Mouse (Mus musculus): Measurements from ENCODE around the gene Gmps. TPM values are rescaled to one million over a fixed set of nuclear protein-coding genes. Genes with fewer than 3 reads are reported as not detected.
A peak's percentile ranks its signal among the peaks of the same experiment; 100 is the strongest.

The Gmps gene
- 13.4 and 14.1 TPM in 2 replicates for polyA plus RNA-seq (2015; fragmentation: Nextera tagmentation; extraction: Ambion mirVana)

GRCm38 (mm10) chr3:63975955-63976908, at the start of gene Gmps:
Gene Gmps, plus strand, starts transcription at chr3:63976106.
- under 1% methylated on average over 67 of the region's 67 CpGs for WGBS (ENCODE audit: insufficient replicate concordance)
- H3K27ac ChIP-seq (ENCODE audit: low read depth) = peak within 1 kb of the TSS; percentile 94
- ATAC-seq (peak; percentile 99), DNase-seq (peak; percentile 95)
- H3K4me3 ChIP-seq (ENCODE audit: low read depth, low read length) = peak within 1 kb of the TSS; percentile 80
- H3K27me3 ChIP-seq (ENCODE audit: insufficient read depth, low read length) = no peaks in the 10 kb centered on the region
- H3K9ac ChIP-seq (replicated peaks) = peak within 1 kb of the TSS; percentile 94
- peaks cover 3% of the 10 kb centered on the region; the same call in 1 of the 2 replicates for H3K36me3 ChIP-seq (replicated peaks; ENCODE audit: insufficient read depth, low read length)
- H3K4me1 ChIP-seq (ENCODE audit: insufficient read depth) = peaks cover 13% of the 10 kb centered on the region
- no peaks in the 10 kb centered on the region for H3K9me3 ChIP-seq (ENCODE audit: low read length)
- H3K4me2 ChIP-seq (ENCODE audit: low read depth, low read length) = peak within 1 kb of the TSS; percentile 79
- TF ChIP-seq EP300 (IDR thresholded peaks at IDR 0.05; ENCODE audit: low read depth) (no peak), CTCF (IDR thresholded peaks at IDR 0.05; ENCODE audit: low read depth) (no peak)

GRCm38 (mm10) chr3:63928878-63929859, 46.7 kb upstream of the Gmps start, which contains the start of gene E130311K13Rik:
Gene E130311K13Rik, minus strand, starts transcription at chr3:63929472.
- TF ChIP-seq EP300 (IDR thresholded peaks at IDR 0.05; ENCODE audit: low read depth) (no peak), CTCF (IDR thresholded peaks at IDR 0.05; ENCODE audit: low read depth) (peak; percentile 91)
- Histone ChIP-seq H3K27me3 (ENCODE audit: insufficient read depth, low read length) (no peaks in the 10 kb centered on the region), H3K4me1 (ENCODE audit: insufficient read depth) (no peaks in the 10 kb centered on the region), H3K4me2 (ENCODE audit: low read depth, low read length) (peak within 1 kb of the TSS; percentile 85), H3K27ac (ENCODE audit: low read depth) (peak within 1 kb of the TSS; percentile 84), H3K9ac (replicated peaks) (peak within 1 kb of the TSS; percentile 85), H3K9me3 (ENCODE audit: low read length) (no peaks in the 10 kb centered on the region), H3K4me3 (ENCODE audit: low read depth, low read length) (peak within 1 kb of the TSS; percentile 73), H3K36me3 (replicated peaks; ENCODE audit: insufficient read depth, low read length) (no peaks in the 10 kb centered on the region)
- 5% methylated on average over 46 of the region's 48 CpGs for WGBS (ENCODE audit: insufficient replicate concordance)
- peak; percentile 97 for ATAC-seq
- peak; percentile 91 for DNase-seq

- Histone ChIP-seq H3K9ac (replicated peaks) (no peak overlapping the region), H3K36me3 (replicated peaks; ENCODE audit: insufficient read depth, low read length) (peaks cover 6% of the 10 kb centered on the region; the same call in 1 of the 2 replicates), H3K27me3 (ENCODE audit: insufficient read depth, low read length) (no peaks in the 10 kb centered on the region), H3K9me3 (ENCODE audit: low read length) (no peaks in the 10 kb centered on the region), H3K4me2 (ENCODE audit: low read depth, low read length) (no peak overlapping the region), H3K27ac (ENCODE audit: low read depth) (no peak overlapping the region), H3K4me1 (ENCODE audit: insufficient read depth) (no peaks in the 10 kb centered on the region), H3K4me3 (ENCODE audit: low read depth, low read length) (no peak overlapping the region)
- ATAC-seq = no peak
- WGBS (ENCODE audit: insufficient replicate concordance) = 82% methylated on average over 2 of the region's 2 CpGs
- TF ChIP-seq CTCF (IDR thresholded peaks at IDR 0.05; ENCODE audit: low read depth) (no peak), EP300 (IDR thresholded peaks at IDR 0.05; ENCODE audit: low read depth) (no peak)
- no peak for DNase-seq
Measured at GRCm38 (mm10) chr3:63938928-63939327, 37.0 kb upstream of the Gmps start.

DNA sequence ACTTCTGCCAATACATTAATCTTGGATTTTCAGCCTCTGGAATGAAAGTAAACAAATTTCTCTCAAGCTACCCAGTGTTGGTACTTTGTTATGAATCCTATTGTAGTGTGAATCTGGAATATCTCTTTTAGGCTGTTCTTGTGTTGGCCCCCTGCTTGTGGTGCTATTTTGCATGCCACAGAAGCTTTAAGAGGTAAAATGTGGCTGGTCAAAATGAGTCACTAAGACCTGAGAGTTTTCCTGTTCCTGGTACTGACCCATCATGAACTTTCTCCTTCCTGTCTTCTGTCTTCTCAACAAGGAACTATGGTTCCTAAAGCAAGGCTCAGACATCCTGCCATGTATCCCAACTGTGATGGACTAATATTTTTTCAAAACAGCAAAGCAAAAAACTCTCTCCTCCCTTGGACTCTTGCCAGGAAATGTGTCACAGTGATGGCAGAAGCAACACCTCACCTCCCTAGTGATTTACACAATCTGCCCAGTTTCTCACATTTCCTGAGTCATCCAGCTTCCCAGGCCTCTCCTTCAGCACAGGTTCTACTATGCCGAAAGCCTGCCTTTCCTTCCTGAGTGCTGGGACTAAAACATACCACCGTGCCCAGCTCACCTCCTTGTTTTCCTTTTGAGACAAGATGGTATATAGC, 34.6 kb upstream of the Gmps start:
- no peak overlapping the region for H3K9ac ChIP-seq (replicated peaks)
- H3K4me2 ChIP-seq (ENCODE audit: low read depth, low read length) = no peak overlapping the region
- DNase-seq = no peak
- no peaks in the 10 kb centered on the region for H3K4me1 ChIP-seq (ENCODE audit: insufficient read depth)
- no peaks in the 10 kb centered on the region for H3K9me3 ChIP-seq (ENCODE audit: low read length)
- H3K4me3 ChIP-seq (ENCODE audit: low read depth, low read length) = no peak overlapping the region
- H3K36me3 ChIP-seq (replicated peaks; ENCODE audit: insufficient read depth, low read length) = peaks cover 6% of the 10 kb centered on the region; the same call in 1 of the 2 replicates
- 73% methylated on average over 2 of the region's 2 CpGs for WGBS (ENCODE audit: insufficient replicate concordance)
- TF ChIP-seq CTCF (IDR thresholded peaks at IDR 0.05; ENCODE audit: low read depth) (no peak), EP300 (IDR thresholded peaks at IDR 0.05; ENCODE audit: low read depth) (no peak)
- H3K27me3 ChIP-seq (ENCODE audit: insufficient read depth, low read length) = no peaks in the 10 kb centered on the region
- H3K27ac ChIP-seq (ENCODE audit: low read depth) = no peak overlapping the region
- ATAC-seq = no peak

DNA sequence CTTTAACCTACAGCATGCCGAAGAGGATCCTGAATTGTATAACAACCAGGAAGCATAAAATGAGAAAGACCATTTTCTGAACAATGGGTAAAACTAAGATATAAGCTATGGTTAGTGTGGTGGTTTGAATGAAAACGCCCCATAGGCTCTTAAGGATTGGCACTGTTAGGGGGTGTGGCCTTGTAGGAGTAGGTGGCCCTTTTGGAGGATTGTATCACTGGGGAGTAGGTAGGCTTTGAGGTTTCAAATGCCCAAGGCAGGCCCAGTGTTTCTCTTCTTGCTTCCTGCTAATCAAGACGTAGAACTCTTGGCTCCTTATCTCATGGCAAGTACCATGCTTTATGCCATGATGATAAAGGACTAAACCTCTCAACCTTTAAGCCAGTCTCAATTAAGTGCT, 26.1 kb upstream of the Gmps start:
- TF ChIP-seq EP300 (IDR thresholded peaks at IDR 0.05; ENCODE audit: low read depth) = no peak
- no peak for TF ChIP-seq CTCF (IDR thresholded peaks at IDR 0.05; ENCODE audit: low read depth)

More for the DNA sequence above, 26.1 kb upstream of the Gmps start:
- no peak for DNase-seq
- Histone ChIP-seq H3K36me3 (replicated peaks; ENCODE audit: insufficient read depth, low read length) (no peaks in the 10 kb centered on the region), H3K9me3 (ENCODE audit: low read length) (no peaks in the 10 kb centered on the region), H3K27ac (ENCODE audit: low read depth) (no peak overlapping the region), H3K4me2 (ENCODE audit: low read depth, low read length) (no peak overlapping the region), H3K27me3 (ENCODE audit: insufficient read depth, low read length) (no peaks in the 10 kb centered on the region), H3K4me1 (ENCODE audit: insufficient read depth) (no peaks in the 10 kb centered on the region), H3K9ac (replicated peaks) (no peak overlapping the region), H3K4me3 (ENCODE audit: low read depth, low read length) (no peak overlapping the region)
- WGBS (ENCODE audit: insufficient replicate concordance) = 63% methylated on average over 3 of the region's 3 CpGs
- no peak for ATAC-seq
